Mouse (Mus musculus): ENCODE data around the gene Surf1.

DNA sequence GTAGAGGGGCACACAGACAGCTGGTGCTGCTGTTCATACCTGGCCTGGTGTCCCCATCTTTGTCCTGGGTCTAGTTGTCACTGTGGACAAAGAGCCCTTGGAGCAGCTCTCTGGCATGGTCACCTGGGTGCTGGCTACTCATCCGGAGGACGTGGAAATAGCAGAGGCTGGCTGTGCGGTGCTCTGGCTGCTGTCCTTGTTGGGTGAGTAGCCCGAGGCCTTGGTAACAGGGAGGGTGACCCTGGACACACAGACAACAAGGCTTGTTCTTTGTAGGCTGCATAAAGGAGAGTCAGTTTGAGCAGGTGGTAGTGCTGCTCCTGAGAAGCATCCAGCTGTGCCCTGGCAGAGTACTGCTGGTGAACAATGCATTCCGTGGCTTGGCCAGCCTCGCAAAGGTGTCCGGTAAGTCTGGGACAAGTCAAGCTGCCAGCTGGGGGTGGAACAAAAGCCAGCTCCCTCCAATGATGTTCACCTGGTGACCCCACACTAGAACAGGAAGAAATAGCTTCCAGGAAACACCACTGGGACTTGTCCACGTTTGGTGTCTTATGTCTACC is 35.1 kb upstream of the Surf1 start:
- TF ChIP-seq HCFC1 (IDR thresholded peaks at IDR 0.05; ENCODE audit: borderline replicate concordance, insufficient read depth, low read length): no peak
- no peak for TF ChIP-seq CHD2 (IDR thresholded peaks at IDR 0.05; ENCODE audit: low read depth, low read length)
- no peak for TF ChIP-seq ZNF384 (IDR thresholded peaks at IDR 0.05; ENCODE audit: low read depth, low read length)
- no peak for TF ChIP-seq MAFK (IDR thresholded peaks at IDR 0.05; ENCODE audit: insufficient read depth, low read depth, low read length)

Data from ES-E14 (cell line).